Mouse (Mus musculus): ENCODE measurements around the gene Olfr177. TPM values are rescaled to one million over a fixed set of nuclear protein-coding genes. Genes with fewer than 3 reads are reported as not detected.

Olfr177 gene
- not detected in 2 replicates for polyA plus RNA-seq (2012; rRNA removed)

GRCm38 (mm10) chr16:58874668-58875067, at the start of gene Olfr177:
Olfr177 (minus strand) TSS chr16:58874768.
- H3K4me1 ChIP-seq (ENCODE audit: control insufficient read depth, insufficient read depth, low read length), result no peaks in the 10 kb centered on the region
- no peaks in the 10 kb centered on the region for H3K36me3 ChIP-seq (ENCODE audit: control insufficient read depth, insufficient read depth, low read length)
- no peak within 1 kb of the TSS for H3K27ac ChIP-seq (ENCODE audit: control insufficient read depth, insufficient read depth, low read depth, low read length)
- no peak for TF ChIP-seq CTCF (IDR thresholded peaks at IDR 0.05; ENCODE audit: control insufficient read depth, insufficient read depth, insufficient replicate concordance, low read depth, low read length)
- no peak for TF ChIP-seq POLR2A (IDR thresholded peaks at IDR 0.05; ENCODE audit: control insufficient read depth, low read depth, low read length)
- no peaks in the 10 kb centered on the region for H3K27me3 ChIP-seq (ENCODE audit: control insufficient read depth, insufficient read depth, low read length)
- no peak within 1 kb of the TSS for H3K4me3 ChIP-seq (ENCODE audit: control insufficient read depth, low read depth, low read length)

- Histone ChIP-seq H3K4me3 (ENCODE audit: control insufficient read depth, low read depth, low read length) (no peak within 1 kb of the TSS), H3K27ac (ENCODE audit: control insufficient read depth, insufficient read depth, low read depth, low read length) (no peak within 1 kb of the TSS), H3K27me3 (ENCODE audit: control insufficient read depth, insufficient read depth, low read length) (no peaks in the 10 kb centered on the region), H3K36me3 (ENCODE audit: control insufficient read depth, insufficient read depth, low read length) (no peaks in the 10 kb centered on the region), H3K4me1 (ENCODE audit: control insufficient read depth, insufficient read depth, low read length) (no peaks in the 10 kb centered on the region)
- TF ChIP-seq CTCF (IDR thresholded peaks at IDR 0.05; ENCODE audit: control insufficient read depth, insufficient read depth, insufficient replicate concordance, low read depth, low read length) (no peak), POLR2A (IDR thresholded peaks at IDR 0.05; ENCODE audit: control insufficient read depth, low read depth, low read length) (no peak)
Measured at GRCm38 (mm10) chr16:58891963-58892362, 17.4 kb upstream of the Olfr177 start, which contains the start of gene Olfr178. Olfr178 (minus strand) TSS chr16:58892063.

GRCm38 (mm10) chr16:58884416-58884815, 9.8 kb upstream of the Olfr177 start:
- H3K4me1 ChIP-seq (ENCODE audit: control insufficient read depth, insufficient read depth, low read length), result no peaks in the 10 kb centered on the region
- H3K4me3 ChIP-seq (ENCODE audit: control insufficient read depth, low read depth, low read length), result no peak overlapping the region
- H3K27ac ChIP-seq (ENCODE audit: control insufficient read depth, insufficient read depth, low read depth, low read length), result no peak overlapping the region
- no peak for TF ChIP-seq CTCF (IDR thresholded peaks at IDR 0.05; ENCODE audit: control insufficient read depth, insufficient read depth, insufficient replicate concordance, low read depth, low read length)
- TF ChIP-seq POLR2A (IDR thresholded peaks at IDR 0.05; ENCODE audit: control insufficient read depth, low read depth, low read length), result no peak
- no peaks in the 10 kb centered on the region for H3K36me3 ChIP-seq (ENCODE audit: control insufficient read depth, insufficient read depth, low read length)
- no peaks in the 10 kb centered on the region for H3K27me3 ChIP-seq (ENCODE audit: control insufficient read depth, insufficient read depth, low read length)

GRCm38 (mm10) chr16:58861479-58861878, 13.1 kb downstream of the Olfr177 start:
- TF ChIP-seq POLR2A (IDR thresholded peaks at IDR 0.05; ENCODE audit: control insufficient read depth, low read depth, low read length) (no peak), CTCF (IDR thresholded peaks at IDR 0.05; ENCODE audit: control insufficient read depth, insufficient read depth, insufficient replicate concordance, low read depth, low read length) (no peak)
- H3K27ac ChIP-seq (ENCODE audit: control insufficient read depth, insufficient read depth, low read depth, low read length), result no peak overlapping the region
- H3K4me3 ChIP-seq (ENCODE audit: control insufficient read depth, low read depth, low read length), result no peak overlapping the region
- H3K27me3 ChIP-seq (ENCODE audit: control insufficient read depth, insufficient read depth, low read length), result no peaks in the 10 kb centered on the region
- no peaks in the 10 kb centered on the region for H3K4me1 ChIP-seq (ENCODE audit: control insufficient read depth, insufficient read depth, low read length)
- no peaks in the 10 kb centered on the region for H3K36me3 ChIP-seq (ENCODE audit: control insufficient read depth, insufficient read depth, low read length)

- Histone ChIP-seq H3K4me3 (ENCODE audit: control insufficient read depth, low read depth, low read length) (no peak overlapping the region), H3K4me1 (ENCODE audit: control insufficient read depth, insufficient read depth, low read length) (no peaks in the 10 kb centered on the region), H3K36me3 (ENCODE audit: control insufficient read depth, insufficient read depth, low read length) (no peaks in the 10 kb centered on the region), H3K27ac (ENCODE audit: control insufficient read depth, insufficient read depth, low read depth, low read length) (no peak overlapping the region), H3K27me3 (ENCODE audit: control insufficient read depth, insufficient read depth, low read length) (no peaks in the 10 kb centered on the region)
- TF ChIP-seq CTCF (IDR thresholded peaks at IDR 0.05; ENCODE audit: control insufficient read depth, insufficient read depth, insufficient replicate concordance, low read depth, low read length), result no peak
- no peak for TF ChIP-seq POLR2A (IDR thresholded peaks at IDR 0.05; ENCODE audit: control insufficient read depth, low read depth, low read length)
Measured at GRCm38 (mm10) chr16:58860032-58860737, 14.4 kb downstream of the Olfr177 start.

- Histone ChIP-seq H3K27ac (ENCODE audit: control insufficient read depth, insufficient read depth, low read depth, low read length) (no peak within 1 kb of the TSS), H3K4me3 (ENCODE audit: control insufficient read depth, low read depth, low read length) (no peak within 1 kb of the TSS), H3K27me3 (ENCODE audit: control insufficient read depth, insufficient read depth, low read length) (no peaks in the 10 kb centered on the region), H3K4me1 (ENCODE audit: control insufficient read depth, insufficient read depth, low read length) (no peaks in the 10 kb centered on the region), H3K36me3 (ENCODE audit: control insufficient read depth, insufficient read depth, low read length) (no peaks in the 10 kb centered on the region)
- TF ChIP-seq POLR2A (IDR thresholded peaks at IDR 0.05; ENCODE audit: control insufficient read depth, low read depth, low read length) (no peak), CTCF (IDR thresholded peaks at IDR 0.05; ENCODE audit: control insufficient read depth, insufficient read depth, insufficient replicate concordance, low read depth, low read length) (no peak)
Measured at GRCm38 (mm10) chr16:58826732-58827319, 47.7 kb downstream of the Olfr177 start, which contains the start of gene Olfr175-ps1. Olfr175-ps1 (minus strand) TSS chr16:58826782.

Other genes starting within 250 kb of the Olfr177 start
- gene E330017A01Rik, start 236.0 kb downstream of the Olfr177 start, polyA plus RNA-seq (2012; rRNA removed), result 0.09 and 0.16 TPM in 2 replicates
- 2.1 and 2.2 TPM in 2 replicates for gene Cpox, start 204.5 kb downstream of the Olfr177 start, polyA plus RNA-seq (2012; rRNA removed)
- gene Gpr15, start 155.7 kb downstream of the Olfr177 start, polyA plus RNA-seq (2012; rRNA removed), result 3.8 and 4.2 TPM in 2 replicates
- 50.2 and 50.5 TPM in 2 replicates for gene Cldnd1, start 146.9 kb downstream of the Olfr177 start, polyA plus RNA-seq (2012; rRNA removed)
- gene Olfr172, start 111.6 kb downstream of the Olfr177 start, polyA plus RNA-seq (2012; rRNA removed), result not detected in 2 replicates
- gene Olfr173, start 74.5 kb downstream of the Olfr177 start, polyA plus RNA-seq (2012; rRNA removed), result not detected in 2 replicates
- gene Olfr175-ps1, start 48.0 kb downstream of the Olfr177 start, polyA plus RNA-seq (2012; rRNA removed), result not detected in 2 replicates
- gene Olfr178, start 17.3 kb upstream of the Olfr177 start, polyA plus RNA-seq (2012; rRNA removed), result not detected in 2 replicates
- gene Olfr181, start 54.0 kb upstream of the Olfr177 start, polyA plus RNA-seq (2012; rRNA removed), result 0.28 and 0.83 TPM in 2 replicates
- 0.27 and 0.34 TPM in 2 replicates for gene Olfr180, start 54.6 kb upstream of the Olfr177 start, polyA plus RNA-seq (2012; rRNA removed)
- 0.22 and 0.28 TPM in 2 replicates for gene Olfr183, start 120.6 kb upstream of the Olfr177 start, polyA plus RNA-seq (2012; rRNA removed)
- not detected in 2 replicates for gene Olfr186, start 155.5 kb upstream of the Olfr177 start, polyA plus RNA-seq (2012; rRNA removed)
- gene Olfr187, start 165.0 kb upstream of the Olfr177 start, polyA plus RNA-seq (2012; rRNA removed), result not detected in 2 replicates
- not detected in 2 replicates for gene Olfr190, start 203.2 kb upstream of the Olfr177 start, polyA plus RNA-seq (2012; rRNA removed)
- gene Olfr191, start 215.1 kb upstream of the Olfr177 start, polyA plus RNA-seq (2012; rRNA removed), result not detected in 2 replicates
- not detected in 2 replicates for gene Olfr193, start 237.1 kb upstream of the Olfr177 start, polyA plus RNA-seq (2012; rRNA removed)
- gene Olfr194, start 246.3 kb upstream of the Olfr177 start, polyA plus RNA-seq (2012; rRNA removed), result 0.04 and 0.15 TPM in 2 replicates

Data from testis, adult 2 months (tissue).